Mouse (Mus musculus) heart, embryonic 10.5 days (tissue): ENCODE results near the gene B3galt4. TPM values are rescaled to one million over a fixed set of nuclear protein-coding genes. Genes with fewer than 3 reads are reported as not detected.

ENCODE experiments used
- DNase-seq: peaks from one replicate; pipeline ENCODE4 v3.0.0-alpha.2; 2017; ENCODE audit warnings: low spot score
- H3K27ac ChIP-seq: fragments of 300-500 bp; sonication (generic); 2 replicates; pipeline ENCODE4 v1.5.1; 2016; ENCODE audit warnings: mild to moderate bottlenecking
- H3K27me3 ChIP-seq: fragments of 300-500 bp; sonication (generic); 2 replicates; pipeline ENCODE4 v1.6.1; 2016; ENCODE audit warnings: mild to moderate bottlenecking; ENCODE audit not compliant: poor library complexity, insufficient read depth, severe bottlenecking
- H3K36me3 ChIP-seq: fragments of 300-500 bp; sonication (generic); 2 replicates; pipeline ENCODE4 v1.6.1; 2016; ENCODE audit warnings: mild to moderate bottlenecking, moderate library complexity
- H3K4me1 ChIP-seq: fragments of 300-500 bp; sonication (generic); 2 replicates; pipeline ENCODE4 v1.6.1; 2016; ENCODE audit warnings: mild to moderate bottlenecking
- H3K4me3 ChIP-seq: fragments of 300-500 bp; sonication (generic); 2 replicates; pipeline ENCODE4 v1.5.1; 2016; ENCODE audit warnings: mild to moderate bottlenecking, moderate library complexity
- H3K9me3 ChIP-seq: fragments of 300-500 bp; sonication (generic); 2 replicates; pipeline ENCODE4 v1.6.1; 2016; ENCODE audit warnings: mild to moderate bottlenecking, moderate library complexity
- WGBS: fragments of 180-500 bp; shearing (Covaris S2); methylation state at CpG from one replicate; pipeline ENCODE4 v1.1.7; 2016; 5-methylcytosine and 5-hydroxymethylcytosine counted together
- polyA plus RNA-seq: library from polyadenylated mRNA; unstranded; fragments of >200 nt; fragmentation: Nextera tagmentation; extraction: Ambion mirVana; gene quantifications from 2 replicates; pipeline ENCODE4 v1.2.1, GENCODE M21; 2016

The B3galt4 gene
- polyA plus RNA-seq, 1 experiment from 2014 or later = 5.9 TPM

- 76% methylated on average over 19 of the region's 19 CpGs for WGBS
- Histone ChIP-seq H3K9me3 (no peaks in the 10 kb centered on the region), H3K36me3 (no peaks in the 10 kb centered on the region), H3K4me3 (no peak overlapping the region), H3K27ac (peak overlapping the region; percentile 47; the same call in 1 of the 2 replicates), H3K4me1 (peaks cover 27% of the 10 kb centered on the region), H3K27me3 (peaks cover 52% of the 10 kb centered on the region)
- no peak for DNase-seq
Observed at GRCm38 (mm10) chr17:33980181-33981035, 29.1 kb upstream of the B3galt4 start.

- no peak overlapping the region for H3K4me3 ChIP-seq
- no peaks in the 10 kb centered on the region for H3K9me3 ChIP-seq
- peaks cover 27% of the 10 kb centered on the region for H3K4me1 ChIP-seq
- no peak for DNase-seq
- no peaks in the 10 kb centered on the region for H3K36me3 ChIP-seq
- 64% methylated on average over 6 of the region's 6 CpGs for WGBS
- peaks cover 54% of the 10 kb centered on the region for H3K27me3 ChIP-seq
- H3K27ac ChIP-seq = no peak overlapping the region
Observed at GRCm38 (mm10) chr17:33979512-33980050, 28.3 kb upstream of the B3galt4 start.

- no peaks in the 10 kb centered on the region for H3K36me3 ChIP-seq
- peak overlapping the region; percentile 55 for H3K4me3 ChIP-seq
- peaks cover 54% of the 10 kb centered on the region for H3K27me3 ChIP-seq
- DNase-seq = peak; percentile 90
- under 1% methylated on average over 17 of the region's 17 CpGs for WGBS
- H3K9me3 ChIP-seq = no peaks in the 10 kb centered on the region
- H3K4me1 ChIP-seq = peaks cover 27% of the 10 kb centered on the region
- H3K27ac ChIP-seq = 0 out of 2 replicates have a peak overlapping the region, but pooled peaks have one; percentile 57
Observed at GRCm38 (mm10) chr17:33978631-33979031, 27.3 kb upstream of the B3galt4 start.

- no peak for DNase-seq
- Histone ChIP-seq H3K36me3 (no peaks in the 10 kb centered on the region), H3K4me1 (peaks cover 27% of the 10 kb centered on the region), H3K27ac (0 out of 2 replicates have a peak overlapping the region, but pooled peaks have one; percentile 57), H3K27me3 (peaks cover 54% of the 10 kb centered on the region), H3K9me3 (no peaks in the 10 kb centered on the region), H3K4me3 (peak overlapping the region; percentile 55)
- 2% methylated on average over 57 of the region's 57 CpGs for WGBS
Observed at GRCm38 (mm10) chr17:33977861-33978557, 26.7 kb upstream of the B3galt4 start.

GRCm38 (mm10) chr17:33973572-33973971, 22.3 kb upstream of the B3galt4 start:
- no peaks in the 10 kb centered on the region for H3K9me3 ChIP-seq
- no peak for DNase-seq
- no peak overlapping the region for H3K4me3 ChIP-seq
- H3K4me1 ChIP-seq = peaks cover 10% of the 10 kb centered on the region
- peaks cover 32% of the 10 kb centered on the region for H3K27me3 ChIP-seq
- H3K27ac ChIP-seq = no peak overlapping the region
- H3K36me3 ChIP-seq = no peaks in the 10 kb centered on the region
- WGBS = 56% methylated on average over 3 of the region's 3 CpGs

GRCm38 (mm10) chr17:33972691-33973090, 21.4 kb upstream of the B3galt4 start:
- 18% methylated on average over 1 of the region's 1 CpGs for WGBS
- Histone ChIP-seq H3K27me3 (peaks cover 23% of the 10 kb centered on the region), H3K36me3 (no peaks in the 10 kb centered on the region), H3K4me1 (peaks cover 2% of the 10 kb centered on the region), H3K9me3 (no peaks in the 10 kb centered on the region), H3K27ac (no peak overlapping the region), H3K4me3 (no peak overlapping the region)
- peak; percentile 87 for DNase-seq

- H3K4me1 ChIP-seq = no peaks in the 10 kb centered on the region
- no peak for DNase-seq
- H3K27me3 ChIP-seq = no peaks in the 10 kb centered on the region
- H3K9me3 ChIP-seq = no peaks in the 10 kb centered on the region
- peaks cover 23% of the 10 kb centered on the region; the same call in 1 of the 2 replicates for H3K36me3 ChIP-seq
- no peak overlapping the region for H3K27ac ChIP-seq
- WGBS = 72% methylated on average over 4 of the region's 4 CpGs
- H3K4me3 ChIP-seq = no peak overlapping the region
Observed at GRCm38 (mm10) chr17:33969394-33969793, 18.1 kb upstream of the B3galt4 start.

GRCm38 (mm10) chr17:33968927-33969326, 17.6 kb upstream of the B3galt4 start:
- H3K27me3 ChIP-seq = no peaks in the 10 kb centered on the region
- H3K4me3 ChIP-seq = no peak overlapping the region
- H3K27ac ChIP-seq = no peak overlapping the region
- H3K4me1 ChIP-seq = no peaks in the 10 kb centered on the region
- 26% methylated on average over 5 of the region's 5 CpGs for WGBS
- no peaks in the 10 kb centered on the region for H3K9me3 ChIP-seq
- DNase-seq = no peak
- H3K36me3 ChIP-seq = peaks cover 26% of the 10 kb centered on the region

- Histone ChIP-seq H3K36me3 (peaks cover 30% of the 10 kb centered on the region), H3K27me3 (no peaks in the 10 kb centered on the region), H3K4me3 (no peak overlapping the region), H3K4me1 (no peaks in the 10 kb centered on the region), H3K9me3 (no peaks in the 10 kb centered on the region), H3K27ac (no peak overlapping the region)
- peak; percentile 88 for DNase-seq
- WGBS = 2% methylated on average over 9 of the region's 9 CpGs
Observed at GRCm38 (mm10) chr17:33968489-33968888, 17.2 kb upstream of the B3galt4 start.

GRCm38 (mm10) chr17:33965846-33966550, 14.7 kb upstream of the B3galt4 start:
- peaks cover 55% of the 10 kb centered on the region for H3K36me3 ChIP-seq
- WGBS = 86% methylated on average over 16 of the region's 16 CpGs
- H3K4me1 ChIP-seq = no peaks in the 10 kb centered on the region

GRCm38 (mm10) chr17:33965082-33965845, 14.0 kb upstream of the B3galt4 start:
- H3K27ac ChIP-seq = no peak overlapping the region
- H3K4me3 ChIP-seq = no peak overlapping the region
- peaks cover 62% of the 10 kb centered on the region for H3K36me3 ChIP-seq
- no peaks in the 10 kb centered on the region for H3K27me3 ChIP-seq
- H3K4me1 ChIP-seq = no peaks in the 10 kb centered on the region
- 91% methylated on average over 17 of the region's 17 CpGs for WGBS
- no peak for DNase-seq
- H3K9me3 ChIP-seq = no peaks in the 10 kb centered on the region

More at GRCm38 (mm10) chr17:33965846-33966550, 14.7 kb upstream of the B3galt4 start:
- H3K27me3 ChIP-seq = no peaks in the 10 kb centered on the region
- DNase-seq = no peak
- no peak overlapping the region for H3K4me3 ChIP-seq
- H3K27ac ChIP-seq = no peak overlapping the region
- no peaks in the 10 kb centered on the region for H3K9me3 ChIP-seq

- peaks cover 85% of the 10 kb centered on the region for H3K36me3 ChIP-seq
- H3K9me3 ChIP-seq = no peaks in the 10 kb centered on the region
- H3K4me3 ChIP-seq = no peak overlapping the region
- no peak for DNase-seq
- no peak overlapping the region for H3K27ac ChIP-seq
- no peaks in the 10 kb centered on the region for H3K27me3 ChIP-seq
- WGBS = 89% methylated on average over 7 of the region's 7 CpGs
- H3K4me1 ChIP-seq = no peaks in the 10 kb centered on the region
Observed at GRCm38 (mm10) chr17:33962876-33963275, 11.6 kb upstream of the B3galt4 start.
